Comparison of ENCODE assay signal across 12 mouse cellular contexts in genomic region chr10:98618736-98619525, GRCm38 (mm10).
DNase-seq lines count a peak whose midpoint lies in the region; ATAC-seq and TF ChIP-seq lines count a peak whose summit lies in the region.
"Had no signal": no experiment of that assay in that cellular context is flagged by ENCODE, and none has a peak within 500 bp of the region (broad histone marks: within the 10 kb centered on the region; RNA-seq: fewer than 3 reads in every experiment).

No protein-coding gene starts in this region.

- TF ChIP-seq CTCF in cerebellum, adult 2 months (IDR thresholded peaks at IDR 0.05; ENCODE audit: borderline replicate concordance, insufficient read depth, low read depth, low read length) = no peak

- no peaks in the 10 kb centered on the region for H3K4me1 ChIP-seq in cerebellum, adult 2 months (ENCODE audit: control insufficient read depth, insufficient read depth, low read length)
- H3K4me1 ChIP-seq: midbrain, embryonic 12.5 days had no signal

- no peak overlapping the region for H3K27ac ChIP-seq in cerebellum, adult 2 months (ENCODE audit: insufficient read depth, low read length)
- H3K27ac ChIP-seq: midbrain, embryonic 12.5 days; stomach, postnatal 0 days had no signal

- H3K4me3 ChIP-seq in cerebellum, adult 2 months (replicated peaks; ENCODE audit: insufficient read depth, low read depth, low read length) = no peak overlapping the region
- H3K4me3 ChIP-seq: midbrain, embryonic 12.5 days had no signal

- no peaks in the 10 kb centered on the region for H3K27me3 ChIP-seq in cerebellum, adult 2 months (ENCODE audit: control insufficient read depth, insufficient read depth, low read length)
- H3K27me3 ChIP-seq: midbrain, embryonic 12.5 days had no signal

- no peak for TF ChIP-seq POLR2A in cerebellum, adult 2 months (IDR thresholded peaks at IDR 0.05; ENCODE audit: borderline replicate concordance, insufficient read depth, low read length)

- WGBS in cerebellum, adult 2 months = 67% methylated on average over 21 of the region's 21 CpGs

- ATAC-seq in granulocyte monocyte progenitor cell, adult 5-6 weeks (replicated peaks; ENCODE audit: poor library complexity, severe bottlenecking) = peak; percentile 100
- ATAC-seq: intestine, embryonic 16.5 days had no signal

- DNase-seq in frontal cortex, postnatal 36 days (ENCODE audit: low spot score in 2 of 2) = peak; percentile 36 to 52
- DNase-seq in frontal cortex, postnatal 14 days (ENCODE audit: low spot score in 2 of 2) = no peak
- DNase-seq in R1 (ENCODE audit: low read depth, low spot score) = peak; percentile 3
- peak; percentile 62 for DNase-seq in lung, postnatal 14 days
- no peak for DNase-seq in adrenal gland, postnatal 10 days
- no peak for DNase-seq in cerebellum, adult 2 months
- no peak for DNase-seq in c-Kit-positive CD71-positive TER-119-positive erythroid progenitor cells, embryonic 14.5 days (ENCODE audit: low spot score)
- DNase-seq: cerebellum, adult 9-10 months had no signal

Comparison
In these comparisons a context has a peak if more than half of its experiments do, and no peak if none do; other contexts are left out.
1. DNase-seq: peak in frontal cortex, postnatal 36 days (2 of 2), R1 (single experiment) and lung, postnatal 14 days (single experiment); none in frontal cortex, postnatal 14 days (0 of 2), adrenal gland, postnatal 10 days (single experiment), cerebellum, adult 2 months (0 of 2) and c-Kit-positive CD71-positive TER-119-positive erythroid progenitor cells, embryonic 14.5 days (single experiment).